Mouse (Mus musculus) liver, embryonic 14.5 days (tissue): ENCODE measurements around the gene Rbm8a. TPM values are rescaled to one million over a fixed set of nuclear protein-coding genes. Genes with fewer than 3 reads are reported as not detected.

Source experiments
- ATAC-seq: fragments of 200-750 bp; cut with Nextera tagmentation; 2 replicates; pipeline ENCODE4 v1.8.0; 2017; ENCODE audit warnings: moderate number of reproducible peaks, mild to moderate bottlenecking, moderate library complexity; ENCODE audit not compliant: insufficient read depth
- DNase-seq, 3 experiments: peaks; one replicate each; pipeline ENCODE4 v3.0.0-alpha.2; 2012 to 2013; ENCODE audit warnings: low read depth in 3 of 3, low spot score in 3 of 3
- H3K27ac ChIP-seq: fragments of 300-500 bp; sonication (generic); 2 replicates; pipeline ENCODE4 v1.5.1; 2014; ENCODE audit warnings: moderate library complexity, mild to moderate bottlenecking, control low read depth, inconsistent platforms
- H3K27me3 ChIP-seq: fragments of 300-500 bp; sonication (generic); 2 replicates; pipeline ENCODE4 v1.6.1; 2014; ENCODE audit warnings: mild to moderate bottlenecking, low read length, moderate library complexity; ENCODE audit not compliant: control insufficient read depth, insufficient read depth
- H3K36me3 ChIP-seq: fragments of 300-500 bp; sonication (generic); replicated peaks from 2 replicates; pipeline ENCODE4 v1.6.1; 2014; ENCODE audit warnings: low read depth; ENCODE audit not compliant: control insufficient read depth, insufficient read depth
- H3K4me1 ChIP-seq, 2 experiments: fragments of 200-500 bp in 1 of 2; fragments of 300-500 bp in 1 of 2; sonication (generic) in 1 of 2; replicated peaks; 2 replicates each; pipeline ENCODE4 v1.6.1; 2012 to 2014; ENCODE audit warnings: antibody characterized with exemption in 1 of 2, inconsistent platforms in 1 of 2, low read length in 1 of 2; ENCODE audit not compliant: control insufficient read depth in 2 of 2, insufficient read depth in 2 of 2
- H3K4me2 ChIP-seq: fragments of 300-500 bp; sonication (generic); 2 replicates; pipeline ENCODE4 v1.6.1; 2014; ENCODE audit warnings: low read depth, mild to moderate bottlenecking, control low read depth, moderate library complexity
- H3K4me3 ChIP-seq, 2 experiments: fragments of 200-500 bp in 1 of 2; fragments of 300-500 bp in 1 of 2; sonication (generic) in 1 of 2; 2 replicates each; pipeline ENCODE4 v1.5.1; 2012 to 2014; ENCODE audit warnings: low read depth in 2 of 2, low read length in 2 of 2, mild to moderate bottlenecking in 2 of 2, control low read depth in 1 of 2, inconsistent platforms in 1 of 2, moderate library complexity in 1 of 2; ENCODE audit not compliant: insufficient read depth in 1 of 2
- H3K9ac ChIP-seq: fragments of 300-500 bp; sonication (generic); replicated peaks from 2 replicates; pipeline ENCODE4 v1.6.1; 2014; ENCODE audit warnings: mild to moderate bottlenecking, control low read depth, moderate library complexity
- H3K9me3 ChIP-seq: fragments of 300-500 bp; sonication (generic); 2 replicates; pipeline ENCODE4 v1.6.1; 2016; ENCODE audit warnings: low read length, mixed read lengths; ENCODE audit not compliant: control insufficient read depth
- CTCF ChIP-seq: IDR thresholded peaks from 2 replicates; pipeline ENCODE4 v1.5.1; 2016; ENCODE audit warnings: antibody characterized with exemption, low read depth, control low read depth
- EP300 ChIP-seq: IDR thresholded peaks from 2 replicates; pipeline ENCODE4 v1.6.1; 2016; ENCODE audit warnings: antibody characterized with exemption, low read depth
- WGBS: fragments of 180-500 bp; shearing (Covaris S2); extraction: QIAGEN DNeasy Blood & Tissue Kit; methylation state at CpG from one replicate; pipeline ENCODE4 v1.1.7; 2014; ENCODE audit not compliant: insufficient replicate concordance; 5-methylcytosine and 5-hydroxymethylcytosine counted together
- polyA plus RNA-seq, 2 experiments: library from polyadenylated mRNA; depleted of rRNA in 1 of 2; stranded (reverse) in 1 of 2; unstranded in 1 of 2; fragments of >200 nt; fragmentation: Nextera tagmentation in 1 of 2; extraction: Ambion mirVana in 1 of 2; gene quantifications; 2 replicates each; pipeline versions ENCODE4 v1.2.1 to v1.2.3; 2012 to 2014

Gene Rbm8a
- polyA plus RNA-seq, 2 experiments = 22.8 to 69.1 TPM

- H3K4me3 ChIP-seq = no peak overlapping the region
- 62% methylated on average over 4 of the region's 4 CpGs for WGBS
- H3K4me1 ChIP-seq = peaks cover 0 to 7% of the 10 kb centered on the region in 2 experiments; a peak in 3 of 4 replicates
- TF ChIP-seq CTCF (no peak), EP300 (no peak)
- H3K27me3 ChIP-seq = peaks cover 3% of the 10 kb centered on the region
- ATAC-seq = no peak
- no peaks in the 10 kb centered on the region for H3K36me3 ChIP-seq
- DNase-seq = no peak
- H3K27ac ChIP-seq = no peak overlapping the region
- H3K4me2 ChIP-seq = no peak overlapping the region
- H3K9me3 ChIP-seq = no peaks in the 10 kb centered on the region
- H3K9ac ChIP-seq = no peak overlapping the region
Observed at GRCm38 (mm10) chr3:96673514-96673913, 43.8 kb downstream of the Rbm8a start.

DNA sequence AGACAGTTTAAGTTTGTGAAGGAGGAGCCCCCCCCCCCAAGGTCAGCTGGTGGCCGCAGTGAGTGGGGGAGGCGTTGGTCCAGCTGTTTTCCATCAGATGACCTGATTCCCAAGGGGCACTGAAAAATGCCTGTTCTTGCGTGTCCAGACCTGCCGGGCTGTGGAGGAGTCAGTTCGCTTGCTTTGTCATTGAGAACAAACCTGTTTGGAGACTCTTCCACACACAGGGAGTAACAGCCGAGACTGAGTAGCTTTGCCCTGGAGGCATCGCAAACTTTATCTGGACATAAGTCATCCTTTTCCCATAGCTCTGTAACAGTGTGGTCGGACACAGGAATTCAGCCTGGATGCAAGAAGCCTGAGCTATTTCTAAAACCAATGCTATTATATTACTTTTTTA, 44.7 kb downstream of the Rbm8a start:
- no peak for ATAC-seq
- H3K27me3 ChIP-seq = peaks cover 3% of the 10 kb centered on the region

DNA sequence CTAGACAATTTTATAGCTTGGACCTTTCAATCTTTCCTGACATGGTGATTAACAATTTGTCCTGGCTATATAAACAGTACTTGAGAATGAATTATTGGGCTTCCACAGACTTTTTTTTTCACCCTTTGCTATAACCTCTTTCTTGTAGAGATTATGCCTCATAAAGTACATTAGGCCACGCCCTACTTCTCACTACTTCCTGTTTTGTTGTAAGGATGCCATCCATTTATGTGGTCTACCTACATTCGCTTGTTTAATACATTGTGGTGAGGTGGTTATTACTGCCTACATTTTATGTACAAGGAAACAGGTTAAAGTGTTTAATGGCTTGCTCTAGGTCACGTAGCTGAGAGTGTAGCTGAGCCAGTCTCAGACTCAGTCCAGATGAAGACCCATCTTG, 45.4 kb downstream of the Rbm8a start:
- Histone ChIP-seq H3K4me1 (peaks cover 0 to 11% of the 10 kb centered on the region in 2 experiments), H3K36me3 (no peaks in the 10 kb centered on the region), H3K27me3 (peaks cover 3% of the 10 kb centered on the region), H3K27ac (no peak overlapping the region), H3K9me3 (no peaks in the 10 kb centered on the region), H3K9ac (no peak overlapping the region), H3K4me2 (no peak overlapping the region), H3K4me3 (no peak overlapping the region)
- no peak for TF ChIP-seq CTCF
- TF ChIP-seq EP300 = no peak
- DNase-seq (no peak), ATAC-seq (no peak)
- 50% methylated on average over 3 of the region's 3 CpGs for WGBS

More for the DNA sequence above, 44.7 kb downstream of the Rbm8a start:
- Histone ChIP-seq H3K9ac (no peak overlapping the region), H3K4me1 (peaks cover 0 to 11% of the 10 kb centered on the region in 2 experiments), H3K27ac (no peak overlapping the region), H3K4me2 (no peak overlapping the region), H3K4me3 (no peak overlapping the region), H3K9me3 (no peaks in the 10 kb centered on the region), H3K36me3 (no peaks in the 10 kb centered on the region)
- no peak for DNase-seq
- TF ChIP-seq EP300 (no peak), CTCF (no peak)
- 70% methylated on average over 8 of the region's 8 CpGs for WGBS

DNA sequence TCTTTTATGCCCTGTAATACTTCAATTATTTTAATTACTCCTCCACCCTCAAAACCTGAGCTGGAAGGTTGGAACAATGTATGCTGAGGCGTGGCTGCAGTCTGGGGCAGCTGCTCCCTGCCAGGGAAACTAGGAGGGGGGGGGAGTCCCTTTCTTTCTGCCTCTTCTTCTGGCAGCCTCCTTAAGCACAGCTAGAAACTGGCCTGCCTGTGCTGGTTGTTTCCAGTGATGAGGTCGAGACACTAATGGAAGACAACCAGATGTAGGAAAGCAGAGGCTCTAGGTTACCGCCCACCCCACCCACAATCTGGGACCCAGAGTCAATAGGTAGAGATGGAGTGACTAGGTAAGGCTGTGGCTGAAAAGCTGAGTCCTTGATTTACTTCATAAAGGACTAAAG, 46.0 kb downstream of the Rbm8a start:
- H3K36me3 ChIP-seq = no peaks in the 10 kb centered on the region
- no peak overlapping the region for H3K9ac ChIP-seq
- peaks cover 3% of the 10 kb centered on the region for H3K27me3 ChIP-seq
- no peak overlapping the region for H3K27ac ChIP-seq
- H3K4me3 ChIP-seq = no peak overlapping the region
- no peak overlapping the region for H3K4me2 ChIP-seq
- no peak for DNase-seq
- TF ChIP-seq CTCF (no peak), EP300 (no peak)
- 58% methylated on average over 3 of the region's 3 CpGs for WGBS
- ATAC-seq = no peak
- H3K4me1 ChIP-seq = peaks cover 0 to 8% of the 10 kb centered on the region in 2 experiments; a peak in 3 of 4 replicates
- H3K9me3 ChIP-seq = no peaks in the 10 kb centered on the region

DNA sequence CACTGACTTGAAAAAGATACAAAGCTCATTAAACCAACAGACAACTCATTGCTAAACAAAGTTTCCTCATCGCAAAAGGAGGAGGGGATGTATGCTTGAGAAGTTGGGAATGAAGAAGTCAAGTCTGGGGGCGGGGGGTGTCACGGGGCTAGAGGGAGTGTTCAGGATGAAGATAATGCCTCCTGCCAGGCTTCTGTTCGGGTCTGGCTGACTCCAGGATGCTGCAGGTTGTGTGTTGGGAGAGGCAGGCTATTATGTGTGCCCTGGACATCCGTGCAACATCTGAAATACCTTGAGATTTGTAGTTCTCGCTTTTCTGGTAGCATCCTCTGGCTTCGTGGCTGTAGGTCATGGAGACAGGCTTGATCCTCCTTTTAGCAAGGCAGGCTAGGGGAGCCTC, 48.7 kb downstream of the Rbm8a start:
- Histone ChIP-seq H3K27me3 (peaks cover 1% of the 10 kb centered on the region), H3K36me3 (no peaks in the 10 kb centered on the region), H3K4me3 (no peak overlapping the region), H3K27ac (no peak overlapping the region), H3K4me2 (no peak overlapping the region), H3K9ac (no peak overlapping the region), H3K9me3 (no peaks in the 10 kb centered on the region), H3K4me1 (peaks cover 0 to 6% of the 10 kb centered on the region in 2 experiments; a peak in 3 of 4 replicates)
- DNase-seq (no peak), ATAC-seq (no peak)
- whole genome bisulfite sequencing = 58% methylated on average over 7 of the region's 7 CpGs
- TF ChIP-seq EP300 = no peak
- no peak for TF ChIP-seq CTCF
